Mouse (Mus musculus) Muller cell, postnatal 12 days (primary cell): ENCODE measurements around the gene Pop7.

ENCODE experiments used
- DNase-seq: peaks from one replicate; pipeline ENCODE4 v3.0.0-alpha.2; 2015; ENCODE audit errors: inconsistent ontology term

The Pop7 gene

GRCm38 (mm10) chr5:137501709-137502666 lies at the start of gene Pop7:
Pop7 (minus strand) TSS chr5:137502518.
- DNase-seq, result peak; percentile 100

GRCm38 (mm10) chr5:137551119-137551518 lies 48.8 kb upstream of the Pop7 start:
- DNase-seq, result no peak

- DNase-seq, result no peak
Measured at GRCm38 (mm10) chr5:137549840-137550239, 47.5 kb upstream of the Pop7 start.

GRCm38 (mm10) chr5:137545596-137545995 lies 43.3 kb upstream of the Pop7 start:
- no peak for DNase-seq

- DNase-seq, result no peak
Measured at GRCm38 (mm10) chr5:137544926-137545325, 42.6 kb upstream of the Pop7 start.

- DNase-seq, result no peak
Measured at GRCm38 (mm10) chr5:137541768-137542540, 39.6 kb upstream of the Pop7 start.

- no peak for DNase-seq
Measured at GRCm38 (mm10) chr5:137540991-137541390, 38.7 kb upstream of the Pop7 start.

GRCm38 (mm10) chr5:137539291-137539801 lies 37.0 kb upstream of the Pop7 start:
- DNase-seq, result peak; percentile 80

GRCm38 (mm10) chr5:137537461-137537860 lies 35.1 kb upstream of the Pop7 start:
- DNase-seq, result no peak

- no peak for DNase-seq
Measured at GRCm38 (mm10) chr5:137535318-137535717, 33.0 kb upstream of the Pop7 start.

GRCm38 (mm10) chr5:137534762-137535161 lies 32.4 kb upstream of the Pop7 start:
- DNase-seq, result no peak

GRCm38 (mm10) chr5:137533117-137533827 lies 31.0 kb upstream of the Pop7 start, which contains the start of the genes Epo and Gnb2:
Epo (minus strand) TSS chr5:137533242.
Gnb2 (minus strand) TSS chr5:137533510.
- peak; percentile 100 for DNase-seq

GRCm38 (mm10) chr5:137532808-137533116 lies 30.4 kb upstream of the Pop7 start:
- no peak for DNase-seq

- peak; percentile 48 for DNase-seq
Measured at GRCm38 (mm10) chr5:137532131-137532807, 30.0 kb upstream of the Pop7 start.

GRCm38 (mm10) chr5:137531414-137532130 lies 29.3 kb upstream of the Pop7 start:
- peak; percentile 65 for DNase-seq

GRCm38 (mm10) chr5:137530588-137531413 lies 28.5 kb upstream of the Pop7 start:
- peak; percentile 85 for DNase-seq

GRCm38 (mm10) chr5:137530075-137530474 lies 27.8 kb upstream of the Pop7 start:
- DNase-seq, result no peak

GRCm38 (mm10) chr5:137529221-137529995 lies 27.1 kb upstream of the Pop7 start:
- no peak for DNase-seq
